ENCODE assay signal across 29 mouse cellular contexts in the genomic region with DNA sequence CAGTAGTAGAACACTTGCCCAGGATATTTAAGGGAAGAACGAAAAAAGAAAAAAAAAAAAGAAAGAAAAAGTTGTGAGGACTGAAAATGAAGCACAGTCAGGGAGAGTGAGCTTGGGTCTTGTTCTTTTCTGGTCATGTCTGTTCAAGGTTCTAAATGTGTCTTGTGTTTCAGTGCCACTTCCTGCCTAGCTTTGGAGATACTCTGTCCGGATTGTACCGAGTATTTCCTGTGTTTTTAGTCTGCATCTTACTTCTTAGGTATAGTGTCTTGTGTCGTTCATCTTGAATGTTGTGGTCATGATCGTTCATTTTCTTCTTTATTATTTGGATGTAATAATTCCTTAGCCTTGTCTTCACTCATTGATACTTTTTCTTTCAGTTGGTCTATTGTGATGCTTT. TPM values are rescaled to one million over a fixed set of nuclear protein-coding genes. Genes with fewer than 3 reads are reported as not detected.
A peak's percentile ranks its signal among the peaks of the same experiment; 100 is the strongest.
DNase-seq lines count a peak whose midpoint lies in the region; ATAC-seq lines count a peak whose summit lies in the region.
"Had no signal": no experiment of that assay in that cellular context is flagged by ENCODE, and none has a peak within 500 bp of the region (broad histone marks: within the 10 kb centered on the region; RNA-seq: fewer than 3 reads in every experiment).

No protein-coding gene starts in this region.

- no peak for ATAC-seq in intestine, embryonic 16.5 days
- ATAC-seq: forebrain, embryonic 14.5 days; hindbrain, postnatal 0 days; midbrain, embryonic 13.5 days had no signal

- H3K9ac ChIP-seq in intestine, embryonic 16.5 days (ENCODE audit: low read depth, low read length): no peak overlapping the region
- H3K9ac ChIP-seq: embryonic facial prominence, embryonic 12.5 days; hindbrain, embryonic 12.5 days; liver, embryonic 14.5 days; midbrain, embryonic 13.5 days had no signal

- H3K36me3 ChIP-seq in midbrain, embryonic 10.5 days: peaks cover 33% of the 10 kb centered on the region
- H3K36me3 ChIP-seq in intestine, embryonic 16.5 days (ENCODE audit: control insufficient read depth, insufficient read depth, low read length): no peaks in the 10 kb centered on the region
- H3K36me3 ChIP-seq: hindbrain, embryonic 12.5 days had no signal

- DNase-seq in lung, postnatal 25 days (ENCODE audit: low spot score): peak; percentile 10
- DNase-seq in lung, postnatal 4 days: no peak
- DNase-seq in thymus, postnatal 14 days: peak; percentile 33
- no peak for DNase-seq in thymus, adult 18-20 months
- peak; percentile 73 for DNase-seq in naive thymus-derived CD4-positive, alpha-beta T cell, adult 2 months (ENCODE audit: low read depth)
- no peak for DNase-seq in heart, adult 18-20 months
- no peak for DNase-seq in midbrain, embryonic 10.5 days (ENCODE audit: low spot score)
- DNase-seq: adrenal gland, postnatal 14 days; cerebellum, adult 11-12 months; cerebellum, adult 9-11 months; embryo, embryonic 11 days; gastrocnemius, postnatal 25 days; heart, adult 11 months; heart, postnatal 36 days; kidney, adult 11 months; kidney, postnatal 14 days; liver; lung, adult 2 months; lung, postnatal 10 days; right cerebral cortex, postnatal 25 days; spleen, adult 18-20 months had no signal

- H3K27me3 ChIP-seq in midbrain, embryonic 10.5 days (ENCODE audit: low read depth, poor library complexity, severe bottlenecking): no peaks in the 10 kb centered on the region
- no peaks in the 10 kb centered on the region for H3K27me3 ChIP-seq in intestine, embryonic 16.5 days (replicated peaks; ENCODE audit: control insufficient read depth, insufficient read depth, low read length)
- H3K27me3 ChIP-seq: embryonic facial prominence, embryonic 12.5 days; hindbrain, embryonic 12.5 days; midbrain, embryonic 13.5 days had no signal

- peaks cover 8% of the 10 kb centered on the region for H3K4me1 ChIP-seq in midbrain, embryonic 10.5 days
- H3K4me1 ChIP-seq in intestine, embryonic 16.5 days (ENCODE audit: control insufficient read depth, insufficient read depth, low read length): peaks cover 4% of the 10 kb centered on the region; the same call in 1 of the 2 replicates

- H3K27ac ChIP-seq in midbrain, embryonic 10.5 days (replicated peaks): no peak overlapping the region
- H3K27ac ChIP-seq in intestine, embryonic 16.5 days (ENCODE audit: low read length): no peak overlapping the region
- H3K27ac ChIP-seq: embryonic facial prominence, embryonic 12.5 days; hindbrain, embryonic 12.5 days; hindbrain, postnatal 0 days; liver, embryonic 14.5 days; midbrain, embryonic 13.5 days had no signal

- no peak overlapping the region for H3K4me2 ChIP-seq in intestine, embryonic 16.5 days (ENCODE audit: low read depth, low read length)
- H3K4me2 ChIP-seq: embryonic facial prominence, embryonic 12.5 days; heart, embryonic 11.5 days; hindbrain, embryonic 12.5 days; midbrain, embryonic 13.5 days had no signal

- WGBS in midbrain, embryonic 10.5 days: 85% methylated on average over 5 of the region's 5 CpGs
- WGBS in intestine, embryonic 16.5 days: 90% methylated on average over 5 of the region's 5 CpGs

- no peak overlapping the region for H3K4me3 ChIP-seq in midbrain, embryonic 10.5 days
- no peak overlapping the region for H3K4me3 ChIP-seq in intestine, embryonic 16.5 days (ENCODE audit: low read length)
- H3K4me3 ChIP-seq: embryonic facial prominence, embryonic 12.5 days; hindbrain, embryonic 12.5 days; midbrain, embryonic 13.5 days had no signal

- H3K9me3 ChIP-seq in midbrain, embryonic 10.5 days (replicated peaks): no peaks in the 10 kb centered on the region
- H3K9me3 ChIP-seq in intestine, embryonic 16.5 days (ENCODE audit: control insufficient read depth, low read length): no peaks in the 10 kb centered on the region
- H3K9me3 ChIP-seq: embryonic facial prominence, embryonic 12.5 days; hindbrain, embryonic 12.5 days; midbrain, embryonic 13.5 days had no signal

RNA-seq across cellular contexts. Expression of a gene that starts 5.7 kb away (rescaled TPM):
- 10 to 100 TPM; 10.0 to 11.1 TPM for total RNA-seq in heart, adult 18-20 months (2021)
- polyA plus RNA-seq in midbrain, embryonic 10.5 days (2016; fragmentation: Nextera tagmentation; extraction: Ambion mirVana): 33.3 and 36.6 TPM in 2 replicates
- polyA plus RNA-seq in intestine, embryonic 16.5 days (2015; fragmentation: Nextera tagmentation; extraction: Ambion mirVana): 15.9 and 16.3 TPM in 2 replicates

RNA-seq across cellular contexts. Expression of a gene that starts 25.9 kb away (rescaled TPM):
- 100 to 1,000 TPM; 160 to 193 TPM for total RNA-seq in heart, adult 18-20 months (2021)
- polyA plus RNA-seq in midbrain, embryonic 10.5 days (2016; fragmentation: Nextera tagmentation; extraction: Ambion mirVana): 70.6 and 74.5 TPM in 2 replicates
- 51.0 and 59.6 TPM in 2 replicates for polyA plus RNA-seq in intestine, embryonic 16.5 days (2015; fragmentation: Nextera tagmentation; extraction: Ambion mirVana)

Comparison
In these comparisons a context has a peak if more than half of its experiments do, and no peak if none do; other contexts are left out.
1. DNase-seq: peak in lung, postnatal 25 days (single experiment), thymus, postnatal 14 days (single experiment) and naive thymus-derived CD4-positive, alpha-beta T cell, adult 2 months (single experiment); none in lung, postnatal 4 days (0 of 2), thymus, adult 18-20 months (0 of 2), heart, adult 18-20 months (0 of 2) and midbrain, embryonic 10.5 days (single experiment).